Mouse (Mus musculus) subcutaneous adipose tissue, adult 2 months (tissue): ENCODE data around the gene Btbd35f19. TPM values are rescaled to one million over a fixed set of nuclear protein-coding genes. Genes with fewer than 3 reads are reported as not detected.

Experiments
- polyA plus RNA-seq: library from polyadenylated mRNA; depleted of rRNA; stranded (reverse); fragments of >200 nt; gene quantifications from 2 replicates; pipeline ENCODE4 v1.2.3, GENCODE M21; 2012; ENCODE audit warnings: low replicate concordance; rRNA removed

The Btbd35f19 gene
- polyA plus RNA-seq = not detected in 2 replicates

DNA sequence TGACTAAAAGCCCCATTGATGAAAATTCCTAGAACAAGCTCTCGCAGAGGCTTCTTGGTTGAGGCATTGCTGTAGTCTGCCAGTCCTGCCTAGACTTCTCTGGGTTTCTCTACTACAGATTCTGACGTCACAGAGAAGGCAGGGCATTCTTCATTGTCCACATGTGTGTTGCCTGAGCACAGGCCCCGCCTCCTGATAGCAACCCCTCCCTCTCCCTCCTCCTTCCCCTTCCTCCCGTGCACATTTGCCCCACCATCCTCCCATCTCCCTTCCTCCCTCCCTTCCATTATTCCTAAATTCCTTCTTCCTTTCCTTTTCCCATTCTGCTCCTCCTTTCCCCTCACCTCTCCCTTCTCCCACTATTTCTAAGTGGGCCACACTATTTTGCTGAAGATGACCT lies at the start of gene Btbd35f19:
Gene Btbd35f19 (minus strand): TSS at position 101 of the 400 bp plus-strand sequence.

GRCm38 (mm10) chrX:31336154-31336553 lies 47.6 kb downstream of the Btbd35f19 start, which contains the start of gene Btbd35f26:
Gene Btbd35f26, plus strand, starts transcription at chrX:31336454.

Other genes starting within 250 kb of the Btbd35f19 start
- not detected in 2 replicates for gene Spin2f, start 130.0 kb downstream of the Btbd35f19 start, polyA plus RNA-seq
- gene Btbd35f26, start 47.5 kb downstream of the Btbd35f19 start, polyA plus RNA-seq = not detected in 2 replicates
- not detected in 2 replicates for gene Gm21883, start 190.4 kb upstream of the Btbd35f19 start, polyA plus RNA-seq
- gene Spin2e, start 235.0 kb upstream of the Btbd35f19 start, polyA plus RNA-seq = not detected in 2 replicates